Mouse (Mus musculus) kidney, postnatal 10 days (tissue): Measurements from ENCODE around the gene Gm11084.
"Not testable (repeated sequence)": the region's sequence is repeated elsewhere in the genome, so short reads cannot be mapped to it uniquely, and the experiment has no call there.

Experiments
- DNase-seq: peaks from one replicate; pipeline ENCODE4 v3.0.0; 2021; ENCODE audit warnings: mixed read lengths

Gm11084 gene

DNA sequence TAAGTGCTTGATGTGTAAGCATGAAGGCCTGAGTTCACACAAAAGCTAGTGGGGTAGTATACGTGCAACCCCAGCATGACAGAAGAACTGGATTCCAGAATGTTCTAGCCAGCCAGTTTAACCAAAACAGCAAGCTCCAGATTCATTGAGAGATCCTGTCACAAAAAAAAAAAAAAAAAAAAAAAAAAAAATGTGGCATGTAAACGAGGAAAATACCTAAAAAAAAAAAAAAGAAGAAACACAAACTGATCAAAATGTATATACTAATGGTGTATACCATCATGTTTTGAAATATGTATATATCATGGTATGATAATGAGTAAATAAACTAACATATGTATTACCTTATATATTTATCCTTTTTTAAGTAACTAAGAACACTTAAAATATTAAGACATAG is 7.6 kb upstream of the Gm11084 start:
- no peak for DNase-seq

DNA sequence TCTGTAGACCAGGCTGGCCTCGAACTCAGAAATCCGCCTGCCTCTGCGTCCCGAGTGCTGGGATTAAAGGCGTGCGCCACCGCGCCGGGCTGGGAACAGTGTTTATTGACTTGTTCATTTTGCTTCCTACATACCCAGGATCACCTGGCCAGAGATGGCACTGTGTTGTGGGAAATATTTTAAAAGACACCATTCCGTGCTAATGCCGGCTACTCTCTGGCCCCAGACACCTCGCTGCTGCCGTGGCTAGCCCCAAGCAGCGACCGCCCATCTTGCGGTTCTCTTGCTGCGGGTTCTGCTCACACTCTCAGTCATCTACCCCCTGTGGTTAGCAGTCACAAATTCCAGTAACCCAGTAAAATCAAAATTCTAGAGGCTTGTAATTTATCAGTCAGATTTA is 6.0 kb upstream of the Gm11084 start:
- DNase-seq = no peak

DNA sequence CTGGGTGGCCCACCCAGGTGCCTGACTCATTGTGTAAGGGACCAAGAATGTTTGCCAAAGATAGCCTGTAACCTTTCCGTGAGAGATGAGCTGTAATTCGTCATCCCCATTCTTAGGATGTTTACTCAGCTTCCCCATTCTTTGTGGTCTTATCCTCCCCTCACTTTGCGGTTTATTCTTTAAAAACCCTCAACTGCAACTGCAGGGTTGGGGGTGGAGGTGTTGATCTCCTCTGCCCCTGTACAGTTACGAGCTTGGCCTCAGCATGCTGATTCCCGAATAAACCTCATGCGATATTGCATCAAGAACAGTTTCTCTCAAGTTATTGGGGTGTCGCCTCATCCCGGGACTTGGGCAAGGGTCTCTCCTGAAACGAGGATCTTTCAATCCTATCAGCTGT is 2.4 kb upstream of the Gm11084 start:
- not testable (repeated sequence) for DNase-seq

DNA sequence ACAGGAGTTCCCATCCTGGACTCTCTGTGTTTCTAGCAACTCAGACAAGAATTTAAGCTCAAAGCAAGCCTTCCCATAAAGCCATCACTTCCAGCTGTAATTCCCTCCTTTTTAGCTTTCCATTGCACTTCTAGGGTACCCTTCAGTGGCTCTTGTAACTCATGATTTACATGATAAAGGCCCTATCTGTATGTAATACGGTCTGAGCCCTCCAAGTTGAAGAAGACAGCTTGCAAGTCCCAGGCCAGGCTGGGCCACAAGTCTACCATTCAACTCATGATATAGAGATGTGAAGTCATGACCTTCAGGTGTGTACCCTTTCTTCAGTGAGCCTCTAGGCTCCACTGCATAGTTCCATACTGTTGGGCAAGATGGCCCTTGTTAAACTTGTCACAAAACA is 1.0 kb downstream of the Gm11084 start:
- DNase-seq = no peak

DNA sequence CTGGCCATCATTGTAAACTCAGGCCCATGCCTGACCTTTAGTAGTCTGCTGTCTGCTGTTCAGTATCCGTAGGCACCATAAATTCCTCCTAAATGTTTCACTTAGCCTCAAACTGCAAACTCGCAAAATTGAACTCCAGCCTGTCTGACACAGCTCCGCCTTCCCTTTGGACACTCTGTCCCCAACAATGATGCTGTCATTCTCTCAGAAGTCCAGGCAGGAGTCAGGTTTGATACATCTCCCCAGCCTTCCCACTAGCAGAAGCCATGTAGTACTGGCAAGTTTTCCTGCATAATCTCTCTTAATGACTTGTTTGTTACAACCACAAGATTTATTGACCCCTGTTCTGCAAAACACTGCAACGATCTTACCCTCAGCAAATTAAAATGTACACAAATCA is 1.7 kb downstream of the Gm11084 start:
- DNase-seq = no peak

DNA sequence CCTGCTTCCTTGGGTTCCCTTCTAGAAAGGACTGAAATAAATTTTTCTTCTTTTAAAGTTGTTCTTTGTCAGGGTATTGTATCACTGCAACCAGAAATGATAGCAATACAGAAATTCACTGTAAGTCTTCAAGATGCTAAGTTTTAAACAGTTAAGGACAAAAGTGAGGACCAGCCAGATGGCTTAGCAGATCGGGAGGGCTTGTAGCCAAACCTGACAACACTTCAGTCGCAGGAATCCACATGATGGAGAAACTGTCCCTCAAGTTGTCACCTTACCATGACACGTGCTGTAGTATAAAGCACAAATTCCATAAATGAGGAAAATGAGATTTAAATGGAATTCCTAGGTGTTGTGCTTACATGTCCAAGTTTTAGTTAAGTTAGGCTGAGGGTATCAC is 3.3 kb downstream of the Gm11084 start:
- no peak for DNase-seq

DNA sequence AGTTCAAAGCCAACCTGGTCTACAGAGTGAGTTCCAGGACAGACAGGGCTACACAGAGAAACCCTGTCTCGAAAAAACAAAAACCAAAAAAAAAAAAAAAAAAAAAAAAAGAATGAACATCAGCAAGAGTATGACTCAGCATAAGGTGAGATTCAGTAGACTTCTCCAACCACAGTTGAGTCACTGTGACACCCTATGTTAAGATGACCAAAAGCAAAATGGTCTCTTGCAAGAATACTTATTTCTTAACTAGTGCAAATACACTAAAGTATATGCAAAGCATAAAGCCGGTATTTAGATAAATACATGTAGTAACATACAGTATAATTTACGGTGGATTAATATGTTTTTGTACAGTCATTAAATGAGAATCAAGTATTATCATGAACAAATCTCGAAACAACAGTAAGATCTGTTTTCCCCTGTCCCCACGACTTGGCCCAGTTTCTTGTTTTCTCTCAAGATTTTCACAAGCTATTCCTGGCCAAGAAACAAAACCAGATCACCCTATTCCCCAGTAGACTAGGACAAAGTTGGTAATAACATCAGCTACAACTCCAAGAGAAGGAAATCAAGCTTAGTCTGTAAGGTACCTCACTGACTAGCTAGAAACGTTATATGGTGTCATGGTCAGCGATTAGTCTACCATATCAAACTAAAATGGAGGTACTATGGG is 4.3 kb downstream of the Gm11084 start:
- DNase-seq = no peak

DNA sequence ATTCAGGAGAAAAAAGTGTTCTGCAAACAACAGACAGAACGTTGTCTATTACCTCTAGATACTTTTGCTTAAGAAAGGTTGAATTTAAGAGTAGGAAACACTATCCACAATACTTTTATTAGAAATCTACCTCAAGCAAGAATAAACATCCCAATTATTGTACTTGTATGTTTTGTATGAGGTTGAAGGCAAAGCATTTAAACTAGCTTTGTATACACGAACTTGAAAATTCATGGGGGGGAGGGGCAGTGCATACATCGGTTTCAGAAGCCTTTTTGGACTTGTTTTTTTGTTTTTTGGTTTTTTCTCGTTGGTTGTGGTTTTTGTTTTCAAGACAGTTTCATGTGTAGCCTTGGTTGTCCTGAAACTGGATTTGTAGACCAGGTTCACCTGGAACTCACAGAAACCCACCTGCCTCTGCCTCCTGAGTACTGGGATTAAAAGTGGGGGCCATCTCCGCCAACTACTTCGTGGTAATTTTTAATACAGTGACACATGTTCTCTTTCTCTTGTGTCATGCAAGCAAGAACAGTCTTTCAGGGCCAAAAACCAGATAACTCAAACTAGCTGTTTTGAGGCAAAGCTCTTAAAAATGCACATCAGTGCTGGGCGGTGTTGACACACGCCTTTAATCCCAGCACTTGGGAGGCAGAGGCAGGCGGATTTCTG is 4.9 kb downstream of the Gm11084 start:
- DNase-seq = no peak

DNA sequence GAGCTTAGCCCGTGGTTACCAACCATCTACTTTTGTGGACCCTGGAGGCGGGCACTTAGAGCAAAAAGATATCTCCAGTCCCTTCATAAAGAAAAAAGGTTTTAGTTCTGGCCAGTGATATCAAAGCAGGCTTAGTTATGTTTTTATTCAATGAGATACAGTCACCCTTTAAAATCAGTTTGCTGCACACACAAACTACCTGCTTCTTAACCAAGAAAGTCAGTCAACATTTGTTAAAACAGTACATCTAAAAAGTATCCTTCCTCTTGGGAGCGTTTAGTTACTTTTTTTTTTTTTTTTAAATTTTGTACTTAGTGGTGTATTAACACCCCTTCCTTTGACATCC is 5.5 kb downstream of the Gm11084 start:
- no peak for DNase-seq

DNA sequence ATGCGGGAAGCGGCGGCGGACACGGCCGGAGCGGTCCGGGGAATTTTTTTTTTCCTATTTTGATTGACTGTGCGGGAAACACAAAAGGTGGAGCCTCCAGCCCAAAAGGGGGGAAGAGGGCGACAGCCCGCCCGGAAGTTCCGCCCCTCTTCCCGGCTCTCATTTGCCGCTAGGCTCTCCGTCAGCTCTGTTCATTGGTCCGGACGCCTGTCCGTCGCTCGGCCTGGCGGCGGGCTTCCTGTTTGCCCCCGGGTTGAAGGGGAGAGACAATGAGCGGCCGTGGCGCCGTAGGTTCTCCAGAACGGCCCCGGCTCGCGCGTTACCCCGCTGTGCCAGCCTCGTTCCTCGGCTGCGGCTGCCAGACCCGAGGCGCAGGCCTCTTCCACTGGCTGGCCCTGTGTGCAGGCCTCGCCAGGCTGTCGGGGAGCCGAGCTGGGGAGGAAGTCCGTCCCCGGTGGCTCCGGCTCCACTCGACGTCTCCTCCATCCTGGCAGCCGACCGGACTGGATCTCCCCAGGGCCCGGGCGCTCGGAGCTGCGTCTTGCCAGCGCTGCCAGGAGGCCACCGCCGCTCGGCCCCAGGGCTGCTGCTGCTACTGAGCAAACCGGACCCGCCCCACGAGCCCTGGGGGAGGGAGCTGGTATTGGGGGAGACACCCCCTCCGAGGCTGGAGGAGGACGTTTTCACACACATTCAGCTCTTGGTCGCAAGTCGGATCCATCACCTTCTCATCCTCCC is 6.0 kb downstream of the Gm11084 start, which contains the start of gene Sp3:
Gene Sp3 (minus strand): TSS at position 110 of the 738 bp plus-strand sequence.
- DNase-seq = peak; percentile 99

DNA sequence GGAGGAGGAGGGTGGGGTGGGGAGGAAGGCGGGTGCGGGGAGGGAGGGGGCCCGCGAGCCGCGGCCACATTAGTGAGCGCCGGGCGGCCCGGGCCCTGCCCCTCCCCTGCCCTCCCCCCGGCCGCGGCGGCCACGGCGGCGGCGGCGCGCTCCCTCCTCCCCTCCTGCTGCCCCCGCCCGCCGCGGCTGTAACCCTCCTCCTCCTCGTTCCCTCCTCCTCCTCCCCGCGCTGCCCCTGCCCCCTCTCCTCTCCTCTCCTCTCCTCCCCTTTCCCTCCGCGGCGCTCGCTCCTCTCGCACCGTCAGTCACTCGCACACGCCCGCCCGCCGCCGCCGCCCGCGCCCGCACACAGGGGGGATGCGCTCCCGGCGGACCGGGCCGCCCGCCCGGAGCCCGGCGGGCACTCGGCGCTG is 6.9 kb downstream of the Gm11084 start:
- peak; percentile 94 for DNase-seq

DNA sequence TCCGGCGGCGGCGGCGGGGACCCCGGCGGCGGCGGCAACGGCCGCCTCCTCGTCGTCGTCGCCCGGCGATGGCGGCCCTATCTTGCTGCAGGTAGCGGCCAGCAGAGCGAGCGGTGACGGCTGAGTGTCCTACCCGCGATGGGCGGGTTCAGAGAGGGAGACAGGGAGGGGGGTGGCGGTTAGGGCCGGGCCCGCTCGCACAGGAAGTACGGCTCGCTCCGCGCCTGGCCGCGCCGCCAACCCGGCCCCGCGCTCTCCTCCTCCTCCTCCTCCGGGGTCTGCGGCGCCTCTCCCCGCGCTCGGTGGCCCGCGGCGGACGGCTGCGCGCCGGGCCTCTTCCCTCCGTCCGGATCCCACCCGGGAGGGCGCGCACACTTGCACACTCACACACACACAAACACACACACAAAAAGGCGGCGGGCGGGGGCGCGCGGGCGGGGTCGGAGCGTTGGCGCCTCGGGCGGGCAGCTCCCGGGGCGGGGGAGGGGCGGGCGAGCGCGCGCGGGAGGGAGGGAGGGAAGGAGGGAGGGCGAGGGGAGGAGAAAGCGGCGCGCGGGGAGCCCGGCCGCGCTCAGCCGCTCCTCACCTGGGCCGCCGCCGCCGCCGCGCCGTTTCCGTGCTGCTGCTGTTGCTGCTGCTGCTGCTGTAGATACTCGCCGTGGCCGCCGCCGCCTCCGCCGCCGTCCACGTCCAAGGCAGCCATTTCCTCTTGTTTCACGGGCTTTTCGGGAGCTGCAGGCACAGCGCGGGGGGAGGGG is 7.4 kb downstream of the Gm11084 start:
- DNase-seq = peak; percentile 94

DNA sequence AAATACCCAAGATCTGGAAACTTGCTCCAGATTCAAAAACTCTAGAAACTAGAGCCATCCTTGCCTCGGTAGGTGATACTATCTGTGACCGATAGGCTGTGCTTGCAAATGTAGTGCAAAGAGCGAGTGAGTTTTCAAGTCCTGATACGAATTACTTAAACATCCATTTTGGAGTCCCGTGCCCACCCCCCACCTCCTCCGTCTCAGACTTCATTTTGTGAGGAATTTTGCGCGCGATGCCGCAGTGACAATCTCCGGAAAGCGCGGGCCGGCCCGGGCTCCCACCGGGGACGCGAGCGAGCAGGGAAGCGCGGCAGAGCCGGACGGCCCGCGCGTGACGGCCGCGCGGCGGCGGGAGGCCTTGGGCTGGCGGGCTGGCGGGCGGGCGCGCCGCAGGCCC is 8.0 kb downstream of the Gm11084 start:
- peak; percentile 75 for DNase-seq

DNA sequence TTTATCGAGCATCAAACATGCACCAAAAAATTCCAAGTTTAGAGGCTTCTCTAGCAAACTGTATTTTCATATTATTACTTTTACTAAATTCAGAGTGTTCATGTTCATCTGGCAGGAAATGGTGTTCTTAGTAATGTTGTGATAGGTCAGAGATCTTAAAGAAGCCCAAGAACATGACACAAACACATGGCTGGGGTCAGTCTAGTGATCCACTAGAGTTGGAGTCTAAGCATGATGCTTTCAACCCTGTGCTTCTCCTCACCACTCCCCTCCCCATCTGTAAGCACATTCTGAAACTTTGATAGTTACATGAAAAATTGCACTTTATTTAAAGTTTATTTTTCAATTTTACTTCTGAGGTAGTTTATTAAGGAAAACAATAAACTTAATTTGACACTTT is 9.2 kb downstream of the Gm11084 start:
- DNase-seq = no peak

DNA sequence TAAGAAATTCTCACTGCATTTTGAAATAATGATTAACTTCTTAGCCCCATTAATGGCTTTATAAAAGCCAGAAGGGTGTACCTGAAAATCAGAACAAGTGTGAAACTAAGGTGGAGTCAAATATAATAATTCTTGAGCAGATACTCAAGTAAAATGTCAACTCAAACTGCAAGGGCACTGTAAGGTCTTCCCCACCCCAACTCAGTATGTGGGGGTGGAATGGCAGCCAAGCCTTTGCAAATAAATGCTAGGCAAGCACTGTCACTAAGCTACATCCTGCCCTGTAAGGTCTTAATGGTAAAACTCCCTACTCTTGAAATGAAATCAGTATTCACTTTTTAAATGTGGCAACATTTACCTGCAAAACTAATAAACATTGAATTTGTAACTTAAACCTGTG is 10.5 kb downstream of the Gm11084 start:
- no peak for DNase-seq

DNA sequence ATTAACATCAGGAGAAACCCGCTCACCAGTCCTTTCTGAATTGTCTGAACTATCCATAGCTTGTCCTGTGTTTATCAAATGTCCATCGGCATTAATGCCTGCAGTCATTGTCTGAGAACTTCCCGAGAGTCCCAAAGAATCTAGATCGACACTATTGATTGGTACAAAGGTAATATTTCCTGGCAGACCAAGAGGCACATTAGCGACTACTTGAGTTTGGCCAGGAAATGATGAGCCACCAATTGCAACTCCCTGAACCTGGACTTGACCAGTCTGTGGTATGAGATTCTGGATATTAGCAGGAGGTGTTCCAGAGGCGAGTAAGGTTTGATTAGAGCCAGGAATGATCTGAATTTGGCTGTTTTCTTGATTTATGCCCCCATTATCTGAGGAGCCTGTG is 15.7 kb downstream of the Gm11084 start:
- no peak for DNase-seq

DNA sequence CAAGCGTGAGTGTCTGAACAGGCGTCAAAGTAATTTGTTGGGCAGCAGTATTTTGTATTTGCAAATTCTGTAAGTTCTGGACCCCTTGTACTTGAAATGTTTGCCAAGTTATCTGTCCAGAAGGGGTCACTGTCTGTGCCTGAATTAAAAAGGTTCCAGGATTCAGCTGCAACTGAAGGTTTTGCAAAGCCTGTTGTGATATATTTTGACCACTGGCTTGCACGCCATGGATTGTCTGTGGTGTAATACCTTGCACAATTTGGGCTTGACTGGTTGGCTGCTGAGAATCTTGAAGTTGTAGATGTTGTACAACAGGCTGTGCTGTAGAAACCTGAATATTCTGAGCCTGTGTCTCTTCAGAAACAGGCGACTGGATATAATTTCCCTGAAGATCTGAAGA is 16.2 kb downstream of the Gm11084 start:
- no peak for DNase-seq

DNA sequence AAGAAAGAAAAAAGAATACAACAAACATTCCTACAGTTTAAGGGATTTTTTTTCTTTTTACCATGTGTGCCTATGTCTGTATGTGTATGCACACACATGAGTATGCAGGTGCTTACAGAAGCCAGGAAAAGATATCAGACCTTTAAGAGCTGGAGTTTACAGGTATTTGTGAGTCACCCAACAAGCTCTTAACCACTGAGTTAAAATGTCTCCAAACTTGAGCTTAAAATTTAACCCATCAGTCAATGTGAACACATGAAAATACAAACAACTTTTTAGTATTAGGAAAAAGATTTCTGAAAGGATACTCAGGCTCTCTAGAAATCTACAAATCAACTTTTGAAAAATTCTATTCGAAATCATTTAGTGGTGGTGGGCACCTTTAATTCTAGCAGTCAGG is 18.0 kb downstream of the Gm11084 start:
- DNase-seq = no peak

DNA sequence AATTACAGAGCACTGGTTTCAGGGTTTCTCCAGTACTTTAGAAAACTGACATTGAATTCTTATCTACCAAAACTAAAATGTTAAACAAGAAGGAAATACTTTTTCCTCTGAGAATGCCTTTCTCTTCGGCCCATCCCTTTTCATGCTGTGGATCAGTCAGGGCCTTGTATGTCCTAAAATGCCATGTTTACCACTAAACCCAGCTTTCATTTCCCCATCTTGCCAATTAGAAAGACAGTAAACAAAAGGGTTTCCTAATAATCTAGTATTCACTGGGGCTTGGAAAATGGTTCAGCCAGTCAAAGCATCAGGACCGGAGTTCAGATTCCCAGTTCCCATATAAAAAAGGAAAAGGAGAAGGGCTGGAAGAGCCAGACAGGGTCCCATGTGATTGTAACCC is 21.1 kb downstream of the Gm11084 start:
- DNase-seq = no peak

DNA sequence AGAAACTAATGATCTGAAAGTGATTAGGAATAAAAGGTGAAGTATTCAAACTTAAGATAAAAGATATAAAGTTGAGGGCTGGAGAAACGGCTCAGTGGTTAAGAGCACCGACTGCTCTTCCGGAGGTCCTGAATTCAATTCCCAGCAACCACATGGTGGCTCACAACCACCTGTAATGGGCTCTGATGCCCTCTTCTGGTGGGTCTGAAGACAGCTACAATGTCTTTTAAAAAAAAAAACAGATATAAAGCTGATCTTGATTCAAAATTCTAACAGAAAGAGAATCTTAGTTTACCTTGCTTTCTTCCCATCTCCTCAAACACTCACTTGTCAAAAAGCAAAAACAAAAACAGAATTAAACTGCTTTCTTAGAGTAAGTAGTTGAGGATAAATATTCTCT is 30.1 kb downstream of the Gm11084 start:
- DNase-seq = no peak

DNA sequence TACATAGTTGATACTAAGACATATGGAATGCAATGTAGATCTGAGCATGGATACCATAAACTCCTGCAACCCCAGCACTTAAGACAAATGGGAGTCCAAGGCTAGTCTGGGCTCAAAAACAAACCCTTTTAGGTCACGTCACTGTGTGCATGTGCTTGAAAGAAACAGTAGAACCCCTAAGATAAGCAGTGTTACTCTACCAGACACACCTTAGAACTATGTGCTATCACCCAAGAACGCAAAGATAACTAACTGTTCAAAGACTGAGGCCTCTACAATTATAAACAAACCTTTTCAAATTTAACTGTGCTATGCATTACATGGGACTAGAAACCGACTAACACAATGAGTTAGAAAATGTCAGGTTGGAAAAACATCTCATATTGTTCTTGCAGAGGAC is 33.5 kb downstream of the Gm11084 start:
- no peak for DNase-seq

DNA sequence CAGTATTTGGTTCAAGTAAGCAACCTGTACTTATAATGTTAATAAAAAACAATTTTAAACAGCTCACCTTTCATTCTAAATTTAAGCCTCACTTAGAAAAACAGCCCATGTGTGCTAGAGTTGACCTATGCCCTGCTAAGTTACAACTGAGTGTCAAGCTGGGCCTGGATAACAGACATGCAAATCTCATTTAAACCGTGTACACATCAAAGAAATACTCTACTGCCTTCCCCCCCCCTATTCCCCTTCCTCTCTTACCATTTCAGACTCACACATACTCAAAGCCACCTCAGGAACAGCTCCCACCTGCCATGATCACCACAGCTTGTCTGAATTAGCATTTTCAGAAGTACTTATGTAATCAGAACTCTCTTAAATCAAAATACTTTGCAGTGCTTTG is 50.6 kb downstream of the Gm11084 start:
- DNase-seq = no peak

DNA sequence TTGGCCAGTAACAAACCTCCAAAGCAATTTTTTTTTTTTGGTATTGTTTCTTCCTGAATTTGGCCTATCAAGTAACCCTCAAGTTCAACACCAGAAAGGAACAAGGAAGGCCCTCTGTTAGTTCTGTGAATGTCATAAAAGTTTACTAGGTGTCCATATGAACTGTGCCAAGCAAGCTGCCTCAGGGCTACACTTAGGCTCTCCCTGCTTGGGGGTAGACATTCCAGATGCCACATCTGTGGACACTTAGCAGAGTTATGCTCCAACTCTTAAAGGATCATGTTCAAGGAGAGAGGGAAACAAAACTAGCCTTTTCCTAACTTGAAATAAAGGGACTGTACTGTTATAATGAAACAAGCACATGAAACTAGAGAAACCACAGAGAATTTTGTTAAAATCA is 54.3 kb downstream of the Gm11084 start:
- DNase-seq = no peak

DNA sequence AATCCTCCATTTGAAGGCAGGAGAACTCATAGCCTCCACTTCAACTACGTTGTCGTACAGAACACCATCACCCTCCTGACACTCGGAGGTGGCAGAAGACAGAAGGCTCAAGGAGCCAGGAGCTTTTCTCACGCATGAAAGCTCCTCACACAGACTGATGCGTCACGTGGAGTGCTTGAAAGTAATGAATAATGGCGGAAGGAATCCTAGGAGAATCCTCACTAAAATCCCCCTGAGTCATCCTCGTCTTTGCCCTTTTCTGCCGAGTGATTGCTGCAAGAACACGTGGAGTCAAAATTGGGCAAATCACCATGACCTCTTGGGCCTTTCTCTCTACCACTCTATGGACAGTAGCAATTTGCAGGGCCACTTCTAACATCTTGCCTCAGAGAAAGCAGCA is 61.5 kb downstream of the Gm11084 start:
- no peak for DNase-seq
